Mouse (Mus musculus) 416B (cell line): ENCODE results near the gene Hmcn1.

ENCODE experiments used
- DNase-seq: peaks from one replicate; pipeline ENCODE4 v3.0.0; 2011; ENCODE audit warnings: low read depth

The Hmcn1 gene

DNA sequence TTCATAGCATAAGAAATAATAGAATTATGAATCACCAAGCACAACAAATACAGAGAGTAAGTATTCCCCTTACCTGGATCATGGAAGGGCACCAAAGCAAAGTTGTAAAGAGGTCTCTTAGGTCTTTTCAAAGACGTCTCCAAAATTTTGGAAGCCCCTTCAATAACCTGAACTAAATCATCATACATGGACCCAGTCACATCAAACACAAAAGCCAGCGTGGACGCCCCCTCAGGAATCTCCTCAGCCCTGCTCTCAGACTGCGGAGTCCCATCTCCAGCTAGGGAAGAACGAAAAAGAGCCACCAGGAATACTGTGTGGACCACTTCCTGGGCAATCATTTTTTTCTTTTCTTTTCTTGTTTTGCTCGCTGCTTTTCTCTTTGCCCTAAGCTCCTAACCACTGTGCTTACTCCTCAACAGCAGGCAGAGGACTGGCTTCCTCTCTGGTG is 499 bp downstream of the Hmcn1 start:
- DNase-seq, result no peak

DNA sequence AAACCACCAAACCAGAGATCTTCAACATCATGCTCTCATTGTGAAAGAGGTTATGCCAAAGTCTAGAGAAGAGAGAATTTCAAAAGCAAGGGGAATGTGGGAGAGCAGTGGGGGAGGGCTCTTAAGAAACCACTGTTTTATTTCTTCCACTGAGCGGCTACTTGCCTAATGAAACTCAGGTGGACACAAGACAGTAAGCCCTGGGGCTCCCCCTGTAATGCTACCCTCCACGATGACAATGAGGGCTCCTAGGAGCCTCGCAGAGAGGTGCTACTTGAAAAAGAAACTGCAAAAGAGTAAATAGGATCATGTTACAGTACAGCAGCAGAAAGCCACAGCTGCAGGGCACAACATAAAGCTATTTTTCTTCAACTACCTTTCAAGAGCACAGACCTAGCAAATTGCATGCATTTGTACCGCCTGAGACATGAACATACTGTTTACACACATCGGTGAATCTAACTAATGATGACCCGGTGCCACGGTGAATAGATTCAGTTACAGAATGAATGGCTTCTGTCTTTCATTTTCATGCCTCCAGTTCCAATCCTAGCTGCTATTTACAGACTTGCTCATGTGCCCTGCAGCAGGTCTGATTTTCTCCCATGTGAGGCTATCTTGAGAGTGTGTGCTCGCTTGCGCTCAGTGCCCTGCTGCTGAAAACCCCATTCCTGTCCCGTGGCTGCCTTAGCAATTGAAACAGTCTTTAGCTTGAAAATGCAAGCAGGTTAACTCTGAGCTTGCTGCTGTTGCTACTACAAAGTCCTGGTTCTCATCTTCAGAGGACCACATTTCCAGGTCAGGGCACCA is 1.3 kb downstream of the Hmcn1 start:
- DNase-seq, result peak; percentile 36

DNA sequence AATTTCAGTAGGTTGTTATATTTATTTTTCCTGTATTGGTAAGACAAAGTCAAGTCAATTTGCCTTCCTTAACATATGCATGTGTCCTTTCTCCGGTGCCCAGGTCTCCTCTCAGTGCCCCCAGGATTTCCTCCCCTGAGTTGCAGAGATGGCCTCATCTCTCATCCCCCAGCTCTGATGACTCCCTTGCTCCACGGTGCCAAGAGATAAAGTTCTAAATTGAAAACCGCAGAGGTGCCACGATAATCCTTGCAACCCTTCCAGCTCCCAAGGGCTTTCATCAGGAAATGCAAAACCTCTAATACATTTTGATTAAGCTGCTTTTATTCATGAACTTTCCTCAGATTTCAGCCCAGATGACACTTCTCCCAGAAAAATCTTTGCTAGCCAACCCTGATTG is 8.3 kb downstream of the Hmcn1 start:
- DNase-seq, result no peak

DNA sequence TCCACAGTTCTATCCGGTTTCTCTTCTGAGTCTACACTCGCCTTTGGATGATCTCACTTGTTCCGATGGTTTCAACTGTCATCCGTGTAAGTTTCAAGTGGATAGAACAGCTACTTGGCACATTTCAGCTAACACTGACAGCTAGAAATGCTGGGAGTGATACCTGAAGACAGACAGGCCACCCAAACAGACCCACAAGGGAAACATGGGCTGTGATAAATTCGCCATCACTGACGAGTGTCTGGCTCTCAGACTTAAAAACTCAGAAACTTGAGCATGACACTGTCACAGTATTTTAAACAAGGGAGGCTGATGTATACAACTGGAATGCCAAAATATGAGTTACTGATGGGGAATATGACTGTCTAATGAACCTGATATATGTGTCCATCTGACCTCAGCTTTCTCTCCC is 9.1 kb downstream of the Hmcn1 start:
- no peak for DNase-seq

DNA sequence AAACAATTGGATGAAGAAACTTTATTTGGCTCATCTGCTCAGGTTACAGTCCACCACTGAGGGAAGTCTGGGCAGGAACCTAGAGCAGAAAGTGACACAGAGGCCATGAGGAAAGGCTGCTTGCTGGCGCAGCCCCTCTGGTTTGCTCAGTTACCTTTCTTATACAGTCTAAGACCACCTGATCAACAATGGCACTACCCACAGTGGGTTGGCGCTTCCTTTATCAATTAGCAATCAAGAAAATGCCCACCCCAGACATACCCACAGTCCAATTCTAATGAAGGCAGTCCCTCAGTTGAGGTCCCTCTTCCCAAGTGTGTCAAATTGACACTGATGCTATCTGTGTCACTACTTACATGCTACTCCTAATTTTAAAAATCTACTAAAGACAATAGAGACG is 14.6 kb downstream of the Hmcn1 start:
- no peak for DNase-seq

DNA sequence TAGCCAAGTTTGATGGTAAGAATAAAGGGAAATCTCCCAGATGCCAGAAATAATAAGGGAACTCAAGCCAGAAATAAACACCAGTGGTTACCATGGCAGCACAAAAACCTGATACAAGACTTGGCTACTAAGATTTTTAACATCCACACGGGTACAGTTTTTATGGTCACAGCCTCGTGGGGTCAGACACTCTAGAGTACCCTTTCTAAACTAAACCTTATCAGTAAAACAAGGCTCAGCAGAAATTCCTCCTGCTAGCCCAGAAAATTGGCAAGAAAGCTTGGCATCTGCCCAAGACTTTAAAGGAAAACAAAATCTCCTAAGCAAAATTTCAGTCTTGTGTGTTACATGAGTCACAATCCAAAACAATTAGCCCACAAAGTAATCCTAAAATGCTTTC is 17.0 kb downstream of the Hmcn1 start:
- no peak for DNase-seq

DNA sequence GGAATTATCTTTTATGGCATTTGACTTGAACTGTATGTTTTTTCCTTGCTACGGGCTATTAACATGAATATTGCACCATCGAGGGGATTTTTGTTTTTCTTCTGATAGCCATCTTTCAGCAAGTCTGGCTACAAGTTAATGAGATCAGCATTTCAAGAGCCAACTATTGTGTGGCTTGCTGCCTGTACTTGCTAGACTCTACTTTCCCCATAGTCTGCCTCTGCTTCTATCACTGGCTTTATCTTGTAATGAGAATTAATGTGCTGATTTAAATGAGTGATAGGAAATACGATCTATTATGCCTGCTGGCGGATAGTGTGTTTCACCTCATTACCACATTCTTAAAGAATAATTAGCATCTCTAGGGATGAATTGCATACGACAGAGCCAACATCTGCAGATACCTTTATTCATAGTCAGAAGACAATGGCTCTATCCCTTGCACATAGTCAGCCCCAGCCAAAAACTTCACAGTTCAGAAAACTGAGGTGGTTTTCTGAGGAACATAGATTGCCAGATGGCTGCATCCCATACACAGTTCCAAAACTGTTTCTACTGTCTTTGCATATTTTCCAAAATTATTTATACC is 33.7 kb downstream of the Hmcn1 start:
- DNase-seq, result no peak

DNA sequence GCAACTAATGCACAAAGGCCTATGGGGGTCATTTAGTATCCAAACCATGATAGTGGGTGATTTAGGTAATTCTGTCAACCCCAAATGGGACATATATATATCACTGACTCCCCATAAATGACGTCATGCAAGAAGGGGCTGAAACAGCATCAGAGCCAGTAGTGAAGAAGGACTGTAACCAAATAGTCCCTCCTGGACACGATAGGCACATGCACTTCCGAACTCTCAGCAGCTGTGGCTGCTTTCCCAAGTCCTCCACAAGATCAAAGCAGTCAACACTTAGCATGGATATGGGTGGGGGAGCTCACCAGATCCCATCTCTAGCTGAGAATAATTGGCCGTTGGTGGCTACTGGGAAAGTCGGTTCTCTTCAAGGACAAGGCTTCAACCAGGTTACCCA is 42.2 kb downstream of the Hmcn1 start:
- no peak for DNase-seq

DNA sequence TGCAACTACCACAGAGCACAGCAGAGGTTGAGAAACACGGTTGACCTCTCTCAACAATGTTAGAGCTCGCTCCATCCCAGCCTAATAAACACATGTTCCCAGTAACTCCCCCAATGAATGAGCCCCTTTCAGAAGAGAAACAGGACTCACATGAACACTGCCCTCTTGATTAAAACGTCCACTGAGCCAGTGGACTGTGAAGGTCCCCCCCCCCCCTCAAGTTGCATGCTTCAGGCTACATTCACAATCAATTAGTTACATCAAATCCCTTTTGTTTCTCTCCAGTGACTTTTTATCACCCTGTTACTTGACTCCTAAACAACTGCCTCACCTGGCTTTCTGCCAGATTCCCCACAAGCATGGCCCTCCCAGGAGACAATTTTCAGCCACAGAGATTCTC is 43.2 kb downstream of the Hmcn1 start:
- no peak for DNase-seq

DNA sequence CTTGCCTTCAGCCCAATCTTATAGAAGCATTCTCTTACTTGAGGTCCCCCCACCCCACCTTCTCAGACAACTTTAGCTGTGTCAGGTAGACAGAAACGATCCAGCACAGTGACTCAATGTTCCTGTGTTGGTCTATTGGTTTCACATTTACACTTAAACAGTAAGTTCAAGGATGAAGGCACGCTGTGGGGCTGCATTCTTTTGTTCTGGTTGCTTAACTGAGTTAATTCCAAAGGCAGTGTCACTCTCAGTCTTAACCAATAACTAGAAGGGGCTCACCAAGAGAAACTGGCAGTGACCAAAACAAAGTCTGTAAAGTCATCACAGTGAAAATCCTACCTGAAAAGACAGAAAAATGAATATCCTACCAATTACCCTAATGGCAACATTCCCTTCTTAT is 44.3 kb downstream of the Hmcn1 start:
- no peak for DNase-seq

DNA sequence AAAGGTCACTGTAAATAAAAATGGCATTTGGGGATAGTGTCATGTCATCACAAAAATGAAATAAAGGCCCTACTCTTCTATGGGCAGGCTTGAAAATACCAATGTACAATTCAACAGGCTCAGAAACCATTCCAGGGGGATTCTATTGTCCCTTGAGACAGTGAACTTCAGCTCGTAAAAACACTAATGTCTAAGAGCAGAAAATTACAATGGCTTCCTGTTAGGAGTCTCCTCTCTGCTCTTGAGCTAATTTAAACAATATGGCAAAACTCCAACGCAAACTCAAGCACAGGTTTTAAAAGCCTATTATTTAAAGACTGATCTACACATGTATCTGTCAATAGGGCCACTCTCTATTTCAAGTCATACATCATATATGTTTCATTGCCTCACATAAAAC is 49.6 kb downstream of the Hmcn1 start:
- DNase-seq, result no peak

DNA sequence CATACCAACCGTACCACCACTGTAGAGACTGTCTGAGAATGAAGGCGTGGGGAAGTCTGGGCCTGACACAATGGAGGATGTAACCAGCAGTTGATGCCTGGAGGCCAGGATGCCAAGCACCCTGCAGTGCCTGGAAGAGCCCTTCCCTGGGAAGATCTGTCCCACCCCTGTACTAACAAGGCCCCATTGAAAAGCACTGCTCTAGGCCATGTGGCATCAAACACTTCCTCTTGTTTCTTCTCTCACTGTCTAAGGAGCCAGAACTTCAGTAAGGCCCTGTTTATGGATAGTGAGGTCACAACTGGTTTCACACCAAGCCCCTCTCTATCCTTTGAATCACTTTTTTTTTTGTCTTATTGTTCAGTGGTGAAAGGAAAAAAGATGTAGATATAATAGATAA is 51.1 kb downstream of the Hmcn1 start:
- no peak for DNase-seq

DNA sequence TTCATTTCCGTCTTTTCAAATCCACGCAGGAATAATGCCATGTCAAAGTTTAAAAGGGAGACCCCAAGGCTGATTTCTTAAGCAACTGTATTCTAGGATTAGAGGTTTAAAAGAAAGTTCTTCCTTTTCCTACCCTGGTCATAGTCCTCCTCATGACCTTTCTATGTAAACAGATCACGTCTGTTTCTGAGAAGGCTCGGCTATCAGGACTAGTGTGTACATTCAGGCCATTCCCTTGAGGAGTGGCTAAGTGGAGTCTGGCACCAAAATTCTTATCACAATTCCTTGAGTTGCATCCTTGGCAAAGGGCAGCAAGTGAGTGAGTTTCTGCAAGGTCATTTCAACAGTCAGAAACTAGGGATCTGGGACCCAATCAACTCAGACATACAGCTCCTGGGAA is 56.4 kb downstream of the Hmcn1 start:
- DNase-seq, result no peak

DNA sequence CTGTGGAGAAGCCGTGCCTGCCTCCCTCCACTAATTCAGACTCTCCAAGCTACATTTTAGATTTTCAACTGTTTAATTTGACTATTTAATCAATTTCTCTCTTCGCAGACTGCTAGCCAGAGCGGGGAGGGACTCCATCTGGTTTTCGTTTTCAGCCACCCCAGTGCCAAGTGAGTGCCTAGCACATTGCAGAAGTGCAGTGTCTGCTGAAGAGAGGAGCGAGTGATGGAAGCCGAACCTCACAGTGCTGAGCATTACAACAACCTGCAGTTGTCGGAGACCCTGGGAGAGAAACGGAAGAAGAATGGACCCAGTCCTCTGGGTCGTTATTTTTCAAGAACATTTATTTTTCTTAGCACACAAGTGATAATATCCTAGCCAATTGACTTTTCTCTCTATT is 59.6 kb downstream of the Hmcn1 start:
- DNase-seq, result no peak

DNA sequence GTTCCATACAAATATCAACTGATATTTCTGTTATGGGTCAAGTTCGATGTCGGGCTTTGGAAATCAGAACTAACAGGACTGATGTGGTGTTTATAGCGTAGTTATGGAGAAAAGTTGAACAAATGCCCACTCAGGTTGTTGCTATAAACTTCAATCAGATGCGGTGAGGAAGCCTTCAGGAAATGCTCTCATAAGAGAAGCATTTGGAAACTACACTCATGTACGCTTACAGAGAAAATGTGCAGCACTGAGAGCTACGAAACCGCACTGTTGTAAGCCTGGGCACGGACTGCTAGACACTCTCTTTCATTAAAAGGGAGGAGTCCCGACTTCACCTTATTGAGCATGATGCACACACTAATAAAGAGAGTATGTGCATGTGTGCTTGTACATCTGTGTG is 72.4 kb downstream of the Hmcn1 start:
- DNase-seq, result no peak

DNA sequence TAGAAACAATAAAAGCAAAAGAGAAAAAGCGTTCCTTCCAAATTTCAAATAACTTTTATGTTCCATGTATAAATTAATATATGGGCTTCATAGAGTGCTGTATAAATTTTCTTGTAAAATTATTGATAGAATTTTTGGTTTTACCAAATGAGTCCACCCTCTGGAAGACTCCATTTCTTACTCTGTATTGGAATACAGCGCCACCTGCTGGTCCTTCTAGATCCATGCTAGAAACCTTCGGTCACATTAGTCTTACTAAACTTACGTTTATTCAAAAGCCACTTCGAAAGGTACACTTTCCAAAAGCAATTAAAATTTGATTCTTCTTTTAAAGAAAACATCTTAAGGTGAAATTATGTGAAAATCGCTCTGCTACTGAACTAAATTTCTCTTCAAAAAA is 73.0 kb downstream of the Hmcn1 start:
- DNase-seq, result peak; percentile 61

DNA sequence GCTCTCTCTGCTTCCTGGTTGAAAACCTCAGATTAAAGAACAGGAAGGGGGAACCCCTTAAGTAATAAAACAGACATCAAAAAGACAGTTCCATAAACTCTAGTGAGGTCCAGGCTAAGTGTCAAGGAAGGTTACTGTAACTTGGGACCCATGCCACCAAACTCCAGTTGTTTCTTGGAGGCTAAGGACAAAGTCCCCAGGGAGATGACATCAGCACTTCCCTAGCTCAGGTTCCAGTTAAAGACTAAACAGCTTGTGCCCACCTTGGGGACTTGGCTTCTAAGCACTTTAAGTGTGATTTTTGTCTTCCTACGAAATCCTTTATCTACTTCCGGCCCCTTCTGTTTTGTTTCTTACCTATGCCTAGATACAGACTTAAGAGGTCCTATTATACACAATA is 78.3 kb downstream of the Hmcn1 start:
- no peak for DNase-seq

DNA sequence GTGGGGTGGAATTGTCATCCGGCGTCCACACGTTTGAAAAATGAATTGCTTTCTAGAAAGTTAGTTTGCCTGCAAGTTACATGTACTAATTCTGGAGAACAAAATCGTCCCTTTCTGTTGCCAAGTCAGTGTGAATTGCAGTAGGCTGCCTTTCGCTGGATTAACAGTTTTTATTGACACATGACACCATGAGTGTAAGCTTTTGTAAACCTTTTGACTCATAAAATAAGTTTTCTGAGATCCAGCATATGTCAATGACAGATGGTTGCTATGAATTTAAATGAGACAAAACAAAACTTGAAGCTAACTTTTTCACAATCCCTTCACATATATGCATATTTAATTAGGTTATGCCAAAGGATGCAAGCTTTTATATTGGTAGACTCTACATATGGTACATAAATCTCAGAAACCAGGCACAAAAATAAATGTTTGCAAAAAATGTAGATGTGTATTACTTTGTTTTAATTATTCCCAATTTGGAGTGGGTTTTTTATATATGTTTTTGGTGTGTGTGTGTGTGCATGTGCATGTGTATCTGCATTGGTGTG is 79.6 kb downstream of the Hmcn1 start:
- no peak for DNase-seq

DNA sequence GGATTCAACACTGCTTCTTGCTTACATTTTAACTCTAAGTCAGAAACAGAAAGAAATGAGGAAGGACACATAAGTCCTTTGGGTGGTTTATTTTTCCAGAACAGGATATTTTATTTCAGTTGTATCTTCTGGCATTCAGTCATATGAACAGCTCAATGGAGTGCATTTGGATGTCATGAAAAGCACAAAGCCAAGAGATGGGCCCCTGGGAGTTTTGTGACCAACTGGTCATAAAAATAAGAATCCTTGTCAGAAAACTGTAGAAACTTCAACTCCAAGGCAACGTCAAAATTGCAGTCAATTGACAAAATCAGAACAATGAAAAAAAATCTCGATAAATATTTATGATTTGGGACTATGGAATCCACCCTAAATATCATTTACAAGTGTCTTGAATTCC is 83.6 kb downstream of the Hmcn1 start:
- no peak for DNase-seq

DNA sequence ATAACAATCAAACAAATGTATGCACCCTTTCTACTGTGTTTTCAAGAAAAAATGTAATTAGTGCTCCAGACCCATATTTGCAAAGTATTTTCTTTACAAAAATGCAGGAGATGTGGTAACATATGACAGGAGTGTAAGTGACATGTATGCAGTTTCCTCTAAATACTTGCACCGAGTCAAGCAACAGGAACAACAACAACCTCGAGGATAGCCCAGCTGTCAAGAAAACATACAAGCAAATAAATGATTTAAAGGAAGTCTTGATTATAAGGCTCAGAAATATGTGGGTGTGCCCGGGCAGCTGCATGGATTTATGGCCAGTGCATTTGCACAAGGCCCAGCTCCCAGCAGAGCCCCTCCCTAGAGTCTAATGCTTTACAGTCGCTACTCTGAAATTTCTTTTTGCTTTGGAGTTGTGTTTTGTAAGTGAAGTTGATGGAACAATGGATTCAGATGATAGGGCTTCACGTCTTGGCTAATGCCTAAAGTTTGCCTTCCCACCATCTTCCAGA is 99.5 kb downstream of the Hmcn1 start:
- no peak for DNase-seq

DNA sequence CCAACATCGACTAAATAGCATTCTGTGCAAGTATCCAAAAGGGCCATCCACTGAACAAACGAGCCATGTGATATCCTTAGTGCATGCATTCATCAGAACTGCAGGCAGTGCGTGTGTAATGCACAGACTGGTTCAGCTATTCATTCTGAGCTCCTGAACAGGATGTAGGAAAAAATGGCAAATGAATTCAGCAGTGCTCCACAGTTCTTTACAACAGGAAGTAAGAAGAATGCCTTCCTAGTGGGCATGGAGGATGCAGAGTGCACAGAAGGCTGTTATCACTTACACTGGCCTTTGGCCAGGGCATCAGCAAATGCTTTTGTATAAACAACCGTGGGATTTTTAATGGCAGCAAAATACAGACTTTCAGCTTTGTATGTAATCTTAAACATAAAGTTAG is 103.2 kb downstream of the Hmcn1 start:
- no peak for DNase-seq

DNA sequence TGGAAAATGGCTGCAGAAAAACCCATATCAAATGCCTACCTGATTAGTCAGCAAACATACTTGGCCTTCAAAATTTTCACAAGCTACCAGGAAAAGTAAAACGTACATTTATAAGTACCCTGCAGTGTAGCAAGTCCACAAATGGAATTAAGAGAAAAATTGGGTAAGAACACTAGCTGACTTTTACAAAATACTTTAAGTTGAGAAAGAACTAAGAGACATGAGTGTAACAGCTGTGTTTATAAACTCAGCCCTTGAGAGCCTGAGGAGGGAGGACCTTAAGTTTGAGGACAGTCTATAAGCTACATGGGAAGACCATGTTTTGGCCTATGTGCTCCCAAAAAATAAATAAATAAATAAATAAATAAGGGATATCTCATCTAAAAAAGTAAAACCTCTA is 107.0 kb downstream of the Hmcn1 start:
- no peak for DNase-seq

DNA sequence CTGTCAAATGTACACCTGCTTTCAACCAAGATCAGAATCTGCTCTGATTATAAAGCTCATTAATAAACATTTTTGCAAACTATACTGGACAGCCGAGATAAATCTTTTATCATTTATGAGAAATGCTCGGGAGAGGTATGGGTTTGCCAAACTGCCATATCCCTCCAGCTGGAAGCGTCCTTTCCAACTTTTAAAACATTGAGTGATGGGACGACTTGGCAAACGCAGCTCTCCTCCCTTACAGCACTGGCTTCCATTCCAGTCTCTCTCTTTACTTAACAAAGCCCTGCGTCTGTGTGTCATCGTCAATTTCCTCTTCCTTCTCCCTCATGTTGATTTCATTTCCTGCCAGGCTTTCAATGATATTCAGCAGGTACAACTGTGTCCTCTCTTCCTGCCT is 114.8 kb downstream of the Hmcn1 start:
- DNase-seq, result no peak

DNA sequence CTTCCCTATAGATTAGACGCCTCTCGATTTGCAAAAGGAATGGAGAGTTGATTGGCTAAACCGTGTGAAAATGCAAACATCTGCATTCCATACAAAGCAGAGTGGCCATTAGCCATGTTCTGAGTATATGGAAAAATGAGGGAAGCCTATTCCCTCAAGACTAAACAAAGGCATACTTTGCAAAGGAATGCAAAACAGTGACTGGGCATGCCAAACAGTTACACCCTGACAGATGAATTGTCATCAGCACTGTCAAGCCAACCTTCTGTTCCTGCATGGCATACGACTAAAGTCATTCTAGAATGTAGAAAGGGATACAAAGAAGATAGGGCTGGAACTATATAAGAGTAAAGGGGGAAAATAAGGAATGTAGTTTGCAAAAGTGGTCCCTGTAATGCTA is 115.3 kb downstream of the Hmcn1 start:
- no peak for DNase-seq
